Mouse (Mus musculus): ENCODE data around the gene Erbb3.

- TF ChIP-seq CTCF (IDR thresholded peaks at IDR 0.05; ENCODE audit: low read depth): no peak
- TF ChIP-seq EP300 (IDR thresholded peaks at IDR 0.05; ENCODE audit: low read depth): no peak
These were observed 42.1 kb upstream of the Erbb3 start for GRCm38 (mm10) chr10:128631571-128631970.
